Mouse (Mus musculus) cerebellum, postnatal 36 days (tissue): ENCODE measurements around the gene Slc18b1.
A peak's percentile ranks its signal among the peaks of the same experiment; 100 is the strongest.
"Not testable (repeated sequence)": the region's sequence is repeated elsewhere in the genome, so short reads cannot be mapped to it uniquely, and the experiment has no call there.

ENCODE experiments used
- DNase-seq, 2 experiments: peaks; one replicate each; pipeline ENCODE4 v3.0.0; 2021 to 2022; ENCODE audit warnings: mixed read lengths in 2 of 2

Slc18b1 gene

GRCm38 (mm10) chr10:23796551-23797503 is at the start of gene Slc18b1:
Gene Slc18b1, plus strand, starts transcription at chr10:23796986.
- DNase-seq, result peak; percentile 49 to 50

DNA sequence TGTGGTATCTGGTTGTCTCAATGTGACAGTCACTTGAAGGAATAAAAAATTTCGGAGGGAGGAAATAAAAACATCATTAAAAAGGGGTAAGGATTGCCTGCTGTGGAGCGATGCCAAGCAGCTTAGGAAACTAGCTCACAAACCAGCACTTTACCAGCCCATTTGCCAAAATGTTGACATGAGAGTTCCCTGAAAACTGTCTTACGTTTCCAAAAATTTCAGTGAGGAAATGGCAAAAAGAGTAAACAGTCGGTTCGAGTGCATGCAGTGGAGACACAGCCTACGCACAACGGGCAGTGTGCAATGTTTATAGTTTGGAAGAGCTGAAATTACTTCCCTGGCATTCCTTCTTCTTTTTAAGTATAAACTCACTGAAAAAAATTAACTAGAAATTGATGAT is 42.6 kb upstream of the Slc18b1 start:
- no peak for DNase-seq

- no peak for DNase-seq
These were observed 19.4 kb upstream of the Slc18b1 start for GRCm38 (mm10) chr10:23777288-23777945.

DNA sequence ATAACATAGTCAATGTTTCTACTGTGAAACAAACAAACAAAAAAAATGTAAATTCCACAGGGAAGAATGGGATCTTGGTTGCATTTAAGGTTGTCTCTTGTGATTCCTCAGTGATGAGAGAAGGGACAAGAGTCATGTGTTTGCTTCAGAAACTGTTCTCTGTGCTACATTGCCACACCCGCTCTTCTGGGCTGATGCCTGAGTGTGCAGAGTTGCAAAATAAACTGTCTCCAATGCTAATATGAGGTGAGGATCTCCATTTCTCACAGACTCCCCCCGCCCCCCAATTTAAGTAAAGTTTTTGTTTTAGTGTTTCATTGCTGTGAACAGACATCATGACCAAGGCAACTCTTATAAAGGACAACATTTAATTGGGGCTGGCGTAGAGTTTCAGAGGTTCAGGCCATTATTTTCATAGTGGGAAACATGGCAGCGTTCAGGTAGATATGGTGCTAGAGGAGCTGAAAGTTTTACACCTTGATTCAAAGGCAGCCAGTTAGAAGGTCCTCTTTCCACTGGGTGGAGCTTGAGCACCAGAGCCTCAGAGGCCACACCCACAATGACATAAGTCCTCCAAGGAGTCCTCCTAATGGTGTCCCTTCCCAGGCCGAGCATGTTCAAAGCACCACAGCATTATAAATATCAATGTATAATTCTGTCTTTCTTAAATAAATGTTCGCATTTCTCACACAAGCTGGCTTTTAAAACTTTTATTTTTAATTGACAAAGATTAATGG is 16.1 kb upstream of the Slc18b1 start:
- DNase-seq, result no peak

DNA sequence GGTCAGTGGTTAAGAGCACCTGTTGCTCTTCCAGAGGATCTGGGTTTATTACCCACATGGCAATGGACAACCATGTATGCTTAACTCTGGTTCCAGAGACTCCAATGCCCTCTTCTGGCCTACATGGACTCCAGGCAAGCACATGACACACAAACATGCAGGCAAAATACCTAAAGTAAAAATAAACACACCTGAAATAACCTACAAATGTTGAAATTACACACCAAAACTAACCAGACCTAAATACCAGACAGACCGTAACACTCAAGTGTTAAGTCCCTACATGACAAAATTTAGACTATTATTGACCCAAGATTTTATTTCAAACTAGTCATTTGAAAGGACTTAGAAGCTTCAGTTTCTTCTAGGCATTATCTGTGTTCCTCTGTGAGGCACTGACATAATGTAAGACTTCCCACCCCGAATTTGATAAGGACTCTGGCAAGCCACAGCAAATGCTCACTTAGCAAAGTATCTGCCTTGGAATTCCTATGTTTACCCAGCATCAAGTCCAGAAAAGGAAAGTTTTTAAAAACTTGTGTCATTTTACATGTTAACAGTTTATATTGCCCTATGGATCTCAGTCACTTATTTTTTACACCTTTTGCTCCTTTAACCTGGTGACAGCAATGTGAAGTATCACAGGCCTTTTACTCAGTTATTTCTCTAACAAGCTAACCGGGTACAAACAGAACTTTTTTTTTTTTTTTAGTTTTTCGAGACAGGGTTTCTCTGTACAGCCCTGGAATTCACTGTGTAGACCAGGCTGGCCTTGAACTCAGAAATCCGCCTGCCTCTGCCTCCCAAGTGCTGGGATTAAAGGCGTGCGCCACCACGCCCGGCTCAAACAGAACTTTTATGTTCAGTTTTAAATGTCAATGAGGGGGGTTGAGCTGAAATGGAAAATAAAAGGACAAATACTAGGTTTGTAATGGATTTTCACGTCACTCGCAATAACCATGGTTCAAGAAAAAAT is 14.7 kb upstream of the Slc18b1 start:
- no peak for DNase-seq

GRCm38 (mm10) chr10:23782855-23783492 is 13.8 kb upstream of the Slc18b1 start:
- no peak for DNase-seq

DNA sequence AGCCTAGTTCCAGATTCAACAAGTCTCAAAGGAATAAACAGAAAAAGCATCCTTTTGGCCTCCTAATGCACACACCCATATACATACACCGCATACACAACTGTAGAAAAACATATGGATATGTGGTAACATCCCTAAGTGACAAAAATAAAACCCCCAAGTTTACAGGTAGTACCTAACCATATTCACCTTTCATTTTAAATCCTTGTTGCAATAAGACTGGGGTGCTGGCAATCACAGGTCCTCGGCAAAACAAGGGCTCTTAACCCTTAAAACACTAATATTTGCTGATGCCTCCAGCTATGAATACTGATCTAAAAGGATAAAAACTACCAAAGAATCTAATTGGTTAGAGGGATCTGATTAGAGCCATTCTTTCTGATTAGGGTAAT is 13.3 kb upstream of the Slc18b1 start:
- no peak for DNase-seq

- DNase-seq, result no peak
These were observed 12.7 kb upstream of the Slc18b1 start for GRCm38 (mm10) chr10:23784121-23784520.

- not testable (repeated sequence) for DNase-seq
These were observed 11.2 kb upstream of the Slc18b1 start for GRCm38 (mm10) chr10:23785599-23785998.

GRCm38 (mm10) chr10:23786040-23786439 is 10.7 kb upstream of the Slc18b1 start:
- no peak for DNase-seq

DNA sequence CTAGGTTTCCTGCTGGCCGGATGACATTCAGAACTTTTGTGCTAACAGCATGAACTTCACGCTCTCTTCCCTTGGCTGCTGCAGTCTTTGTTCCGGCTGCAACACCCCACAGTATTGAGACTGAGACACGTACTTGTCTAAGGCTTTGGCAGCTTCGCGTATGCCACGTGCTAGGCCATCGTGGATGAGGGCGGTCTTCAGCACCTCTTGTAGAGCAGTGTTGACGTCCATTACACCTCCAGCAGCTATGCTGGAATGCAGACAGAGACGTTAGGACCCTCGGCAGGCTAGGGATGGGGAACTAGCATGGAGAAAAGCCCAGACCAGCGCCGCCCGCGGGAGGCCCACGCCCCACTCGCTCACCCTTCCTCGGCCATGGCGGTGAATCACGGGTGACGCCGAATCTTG is 10.2 kb upstream of the Slc18b1 start:
- not testable (repeated sequence) for DNase-seq

- peak; percentile 98 to 100 for DNase-seq
These were observed 9.5 kb upstream of the Slc18b1 start, which contains the start of gene Rps12 for GRCm38 (mm10) chr10:23787062-23787821. Gene Rps12, minus strand, starts transcription at chr10:23787275.

DNA sequence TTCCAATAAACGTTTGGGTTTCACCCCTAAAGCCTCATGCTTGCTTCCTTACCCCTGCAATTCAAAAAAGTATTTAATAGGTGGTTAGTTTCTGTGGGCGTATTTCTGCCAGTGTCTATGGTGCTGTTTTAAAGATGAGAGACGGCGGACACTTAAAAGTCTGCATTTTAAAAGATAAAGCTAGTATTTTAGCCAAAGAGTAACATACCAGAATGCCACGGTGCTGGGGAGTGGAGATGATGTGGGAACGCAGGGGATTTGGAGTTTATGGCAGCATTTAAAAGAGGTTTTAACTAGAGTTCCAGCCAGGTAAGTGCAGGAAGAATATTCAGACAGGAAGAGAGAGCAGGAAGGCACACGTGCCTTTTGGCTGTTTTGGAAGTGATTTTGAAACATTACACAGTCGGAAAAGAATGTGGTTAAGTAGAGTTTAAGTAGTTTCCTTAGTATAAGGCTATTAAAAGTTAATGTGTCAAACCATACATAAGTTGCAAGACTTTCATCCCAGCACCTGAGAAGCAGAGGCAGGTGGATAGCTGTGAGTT is 8.7 kb upstream of the Slc18b1 start:
- no peak for DNase-seq

GRCm38 (mm10) chr10:23795871-23796520 is 790 bp upstream of the Slc18b1 start:
- DNase-seq, result no peak

- no peak for DNase-seq
These were observed 820 bp downstream of the Slc18b1 start for GRCm38 (mm10) chr10:23797606-23798005.

- no peak for DNase-seq
These were observed 1.4 kb downstream of the Slc18b1 start for GRCm38 (mm10) chr10:23798142-23798541.

DNA sequence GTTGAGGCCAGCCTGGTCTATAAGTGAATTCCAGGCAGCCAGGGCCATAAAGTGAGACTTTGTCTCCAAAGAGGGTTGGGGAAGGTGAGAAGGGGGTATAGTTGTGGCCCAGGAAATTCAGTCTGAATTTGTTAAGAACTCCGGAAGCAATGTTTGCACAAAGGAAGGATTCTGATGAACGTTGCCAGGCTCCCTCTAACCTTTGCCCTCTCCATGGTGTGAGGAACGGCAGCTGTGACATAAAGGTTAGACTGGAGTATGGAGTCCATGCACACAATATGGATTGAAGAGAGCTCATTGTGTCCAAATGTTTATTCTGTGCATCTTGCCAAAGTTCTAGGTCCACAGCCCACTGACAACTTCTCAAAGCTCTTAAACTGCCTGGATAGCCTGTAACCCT is 3.1 kb downstream of the Slc18b1 start:
- DNase-seq, result no peak

DNA sequence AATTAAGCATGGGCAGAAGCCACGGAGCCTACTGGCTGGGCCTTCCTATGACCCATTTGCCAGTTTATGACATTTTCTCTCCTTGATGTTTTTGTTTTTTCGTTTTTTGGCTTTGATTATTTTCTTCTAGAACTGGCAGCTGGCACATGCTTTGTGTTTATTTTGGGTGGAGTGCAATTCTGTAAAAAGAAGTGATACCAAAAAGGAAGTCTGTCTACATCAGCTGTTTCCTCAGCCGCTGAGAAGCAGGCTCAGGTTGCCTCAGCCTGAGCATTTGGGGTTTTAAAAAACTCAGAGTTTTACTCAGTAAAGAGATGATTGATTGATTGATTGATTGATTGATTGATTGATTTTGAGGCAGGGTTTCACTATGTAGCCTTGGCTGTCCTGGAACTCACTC is 6.1 kb downstream of the Slc18b1 start:
- no peak for DNase-seq

DNA sequence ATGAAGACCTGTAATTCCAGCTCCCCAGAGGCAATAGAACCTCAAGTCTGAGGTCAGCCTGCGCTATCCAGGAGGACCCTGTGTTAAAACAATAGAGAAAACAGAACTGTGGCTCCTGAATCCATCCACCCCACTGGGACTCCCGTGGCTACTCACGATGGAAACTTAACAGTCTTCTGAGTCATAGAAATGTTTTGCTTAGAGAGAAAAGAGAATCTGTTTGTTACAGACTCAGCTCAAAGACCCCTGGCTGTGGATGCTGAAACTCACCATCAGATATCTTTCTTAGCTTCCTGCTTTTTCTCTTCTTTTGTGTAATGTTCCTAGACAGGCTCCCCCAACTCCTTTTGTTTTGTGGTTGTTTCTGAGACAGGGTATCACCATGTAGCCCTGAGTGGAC is 7.9 kb downstream of the Slc18b1 start:
- DNase-seq, result no peak

GRCm38 (mm10) chr10:23806201-23806600 is 9.4 kb downstream of the Slc18b1 start:
- no peak for DNase-seq
